Mouse (Mus musculus): Measurements from ENCODE around the gene H13. TPM values are rescaled to one million over a fixed set of nuclear protein-coding genes. Genes with fewer than 3 reads are reported as not detected.

The H13 gene
- polyA plus RNA-seq, 1 experiment from 2014 or later: 155 TPM

GRCm38 (mm10) chr2:152707627-152708026 lies 38.4 kb downstream of the H13 start:
- peak overlapping the region; percentile 78 for H3K9ac ChIP-seq
- H3K4me2 ChIP-seq: peak overlapping the region; percentile 61
- peak overlapping the region; percentile 45 for H3K4me3 ChIP-seq
- H3K27me3 ChIP-seq: no peaks in the 10 kb centered on the region
- peak; percentile 88 for ATAC-seq (ENCODE audit: low read depth)
- peaks cover 36% of the 10 kb centered on the region for H3K4me1 ChIP-seq (replicated peaks)
- H3K36me3 ChIP-seq: peaks cover 39% of the 10 kb centered on the region
- H3K27ac ChIP-seq (replicated peaks): peak overlapping the region; percentile 94
- H3K9me3 ChIP-seq: no peaks in the 10 kb centered on the region
- 2% methylated on average over 31 of the region's 31 CpGs for WGBS

GRCm38 (mm10) chr2:152709066-152709465 lies 39.8 kb downstream of the H13 start:
- 91% methylated on average over 5 of the region's 5 CpGs for WGBS
- Histone ChIP-seq H3K27me3 (no peaks in the 10 kb centered on the region), H3K4me3 (no peak overlapping the region), H3K4me2 (no peak overlapping the region), H3K36me3 (peaks cover 25% of the 10 kb centered on the region), H3K9ac (no peak overlapping the region), H3K4me1 (replicated peaks) (peaks cover 36% of the 10 kb centered on the region), H3K27ac (replicated peaks) (no peak overlapping the region), H3K9me3 (no peaks in the 10 kb centered on the region)
- no peak for ATAC-seq (ENCODE audit: low read depth)

GRCm38 (mm10) chr2:152716241-152716772 lies 47.0 kb downstream of the H13 start:
- H3K9ac ChIP-seq: no peak overlapping the region
- peaks cover 27% of the 10 kb centered on the region for H3K4me1 ChIP-seq (replicated peaks)
- WGBS: 52% methylated on average over 6 of the region's 6 CpGs
- no peak for ATAC-seq (ENCODE audit: low read depth)
- H3K4me3 ChIP-seq: no peak overlapping the region
- no peaks in the 10 kb centered on the region for H3K9me3 ChIP-seq
- no peaks in the 10 kb centered on the region for H3K36me3 ChIP-seq
- H3K4me2 ChIP-seq: no peak overlapping the region
- H3K27ac ChIP-seq (replicated peaks): peak overlapping the region; percentile 24; the same call in 1 of the 2 replicates
- no peaks in the 10 kb centered on the region for H3K27me3 ChIP-seq

- WGBS: 31% methylated on average over 11 of the region's 11 CpGs
- peak overlapping the region; percentile 76 for H3K27ac ChIP-seq (replicated peaks)
- no peak overlapping the region for H3K9ac ChIP-seq
- no peaks in the 10 kb centered on the region for H3K9me3 ChIP-seq
- ATAC-seq (ENCODE audit: low read depth): 0 out of 2 replicates have a peak, but pooled peaks have one; percentile 44
- H3K4me1 ChIP-seq (replicated peaks): peaks cover 27% of the 10 kb centered on the region
- H3K27me3 ChIP-seq: no peaks in the 10 kb centered on the region
- no peaks in the 10 kb centered on the region for H3K36me3 ChIP-seq
- H3K4me3 ChIP-seq: no peak overlapping the region
- 0 out of 2 replicates have a peak overlapping the region, but pooled peaks have one; percentile 1 for H3K4me2 ChIP-seq
Measured at GRCm38 (mm10) chr2:152717652-152718051, 48.4 kb downstream of the H13 start.

- ATAC-seq (ENCODE audit: low read depth): peak; percentile 92
- H3K4me2 ChIP-seq: no peak overlapping the region
- H3K27ac ChIP-seq (replicated peaks): peak overlapping the region; percentile 76
- no peaks in the 10 kb centered on the region for H3K36me3 ChIP-seq
- 11% methylated on average over 6 of the region's 6 CpGs for WGBS
- no peaks in the 10 kb centered on the region for H3K27me3 ChIP-seq
- no peaks in the 10 kb centered on the region for H3K9me3 ChIP-seq
- H3K4me3 ChIP-seq: no peak overlapping the region
- peaks cover 27% of the 10 kb centered on the region for H3K4me1 ChIP-seq (replicated peaks)
- H3K9ac ChIP-seq: no peak overlapping the region
Measured at GRCm38 (mm10) chr2:152718076-152718475, 48.8 kb downstream of the H13 start.

- WGBS: 3% methylated on average over 37 of the region's 37 CpGs
- ATAC-seq (ENCODE audit: low read depth): peak; percentile 69
- peak overlapping the region; percentile 62 for H3K4me2 ChIP-seq
- peak overlapping the region; percentile 68 for H3K9ac ChIP-seq
- H3K4me1 ChIP-seq (replicated peaks): peaks cover 33% of the 10 kb centered on the region
- H3K9me3 ChIP-seq: no peaks in the 10 kb centered on the region
- no peaks in the 10 kb centered on the region for H3K36me3 ChIP-seq
- H3K27ac ChIP-seq (replicated peaks): peak overlapping the region; percentile 28; the same call in 1 of the 2 replicates
- H3K4me3 ChIP-seq: peak overlapping the region; percentile 32
- H3K27me3 ChIP-seq: no peaks in the 10 kb centered on the region
Measured at GRCm38 (mm10) chr2:152723651-152724331, 54.5 kb downstream of the H13 start.

GRCm38 (mm10) chr2:152724332-152724723 lies 55.1 kb downstream of the H13 start:
- no peaks in the 10 kb centered on the region for H3K36me3 ChIP-seq
- H3K4me2 ChIP-seq: peak overlapping the region; percentile 62
- no peaks in the 10 kb centered on the region for H3K27me3 ChIP-seq
- no peaks in the 10 kb centered on the region for H3K9me3 ChIP-seq
- peaks cover 33% of the 10 kb centered on the region for H3K4me1 ChIP-seq (replicated peaks)
- H3K27ac ChIP-seq (replicated peaks): peak overlapping the region; percentile 28; the same call in 1 of the 2 replicates
- H3K9ac ChIP-seq: peak overlapping the region; percentile 68
- WGBS: 69% methylated on average over 3 of the region's 3 CpGs
- ATAC-seq (ENCODE audit: low read depth): 0 out of 2 replicates have a peak, but pooled peaks have one; percentile 1
- H3K4me3 ChIP-seq: peak overlapping the region; percentile 32

GRCm38 (mm10) chr2:152725178-152725750 lies 56.0 kb downstream of the H13 start:
- H3K9me3 ChIP-seq: no peaks in the 10 kb centered on the region
- no peak overlapping the region for H3K4me3 ChIP-seq
- H3K9ac ChIP-seq: no peak overlapping the region
- 31% methylated on average over 15 of the region's 15 CpGs for WGBS
- peaks cover 41% of the 10 kb centered on the region for H3K4me1 ChIP-seq (replicated peaks)
- H3K27ac ChIP-seq (replicated peaks): 0 out of 2 replicates have a peak overlapping the region, but pooled peaks have one; percentile 1
- no peak overlapping the region for H3K4me2 ChIP-seq
- H3K27me3 ChIP-seq: no peaks in the 10 kb centered on the region
- H3K36me3 ChIP-seq: no peaks in the 10 kb centered on the region
- no peak for ATAC-seq (ENCODE audit: low read depth)

- peaks cover 41% of the 10 kb centered on the region for H3K4me1 ChIP-seq (replicated peaks)
- 86% methylated on average over 6 of the region's 6 CpGs for WGBS
- H3K27me3 ChIP-seq: no peaks in the 10 kb centered on the region
- no peak for ATAC-seq (ENCODE audit: low read depth)
- H3K36me3 ChIP-seq: no peaks in the 10 kb centered on the region
- no peak overlapping the region for H3K9ac ChIP-seq
- H3K4me2 ChIP-seq: no peak overlapping the region
- no peaks in the 10 kb centered on the region for H3K9me3 ChIP-seq
- no peak overlapping the region for H3K27ac ChIP-seq (replicated peaks)
- no peak overlapping the region for H3K4me3 ChIP-seq
Measured at GRCm38 (mm10) chr2:152726213-152726612, 57.0 kb downstream of the H13 start.

GRCm38 (mm10) chr2:152726751-152727335 lies 57.6 kb downstream of the H13 start:
- Histone ChIP-seq H3K4me3 (no peak overlapping the region), H3K9ac (no peak overlapping the region), H3K27me3 (no peaks in the 10 kb centered on the region), H3K4me1 (replicated peaks) (peaks cover 41% of the 10 kb centered on the region), H3K9me3 (no peaks in the 10 kb centered on the region), H3K4me2 (no peak overlapping the region), H3K27ac (replicated peaks) (no peak overlapping the region), H3K36me3 (no peaks in the 10 kb centered on the region)
- ATAC-seq (ENCODE audit: low read depth): no peak
- 74% methylated on average over 6 of the region's 6 CpGs for WGBS

GRCm38 (mm10) chr2:152727795-152728510 lies 58.7 kb downstream of the H13 start:
- H3K27me3 ChIP-seq: no peaks in the 10 kb centered on the region
- H3K4me2 ChIP-seq: no peak overlapping the region
- 0 out of 2 replicates have a peak overlapping the region, but pooled peaks have one; percentile 22 for H3K9ac ChIP-seq
- H3K36me3 ChIP-seq: no peaks in the 10 kb centered on the region
- peak overlapping the region; percentile 49 for H3K27ac ChIP-seq (replicated peaks)
- H3K4me3 ChIP-seq: no peak overlapping the region
- peaks cover 41% of the 10 kb centered on the region for H3K4me1 ChIP-seq (replicated peaks)
- ATAC-seq (ENCODE audit: low read depth): no peak
- 86% methylated on average over 14 of the region's 14 CpGs for WGBS
- no peaks in the 10 kb centered on the region for H3K9me3 ChIP-seq

Measured in neural tube, embryonic 13.5 days (tissue).